Mouse (Mus musculus) 3134 (cell line): ENCODE measurements around the gene Pld2.

ENCODE experiments used
- DNase-seq: peaks from one replicate; pipeline ENCODE4 v3.0.0-alpha.2; 2011; ENCODE audit warnings: low spot score; ENCODE audit not compliant: insufficient read length; ENCODE audit errors: extremely low read depth

The Pld2 gene

DNA sequence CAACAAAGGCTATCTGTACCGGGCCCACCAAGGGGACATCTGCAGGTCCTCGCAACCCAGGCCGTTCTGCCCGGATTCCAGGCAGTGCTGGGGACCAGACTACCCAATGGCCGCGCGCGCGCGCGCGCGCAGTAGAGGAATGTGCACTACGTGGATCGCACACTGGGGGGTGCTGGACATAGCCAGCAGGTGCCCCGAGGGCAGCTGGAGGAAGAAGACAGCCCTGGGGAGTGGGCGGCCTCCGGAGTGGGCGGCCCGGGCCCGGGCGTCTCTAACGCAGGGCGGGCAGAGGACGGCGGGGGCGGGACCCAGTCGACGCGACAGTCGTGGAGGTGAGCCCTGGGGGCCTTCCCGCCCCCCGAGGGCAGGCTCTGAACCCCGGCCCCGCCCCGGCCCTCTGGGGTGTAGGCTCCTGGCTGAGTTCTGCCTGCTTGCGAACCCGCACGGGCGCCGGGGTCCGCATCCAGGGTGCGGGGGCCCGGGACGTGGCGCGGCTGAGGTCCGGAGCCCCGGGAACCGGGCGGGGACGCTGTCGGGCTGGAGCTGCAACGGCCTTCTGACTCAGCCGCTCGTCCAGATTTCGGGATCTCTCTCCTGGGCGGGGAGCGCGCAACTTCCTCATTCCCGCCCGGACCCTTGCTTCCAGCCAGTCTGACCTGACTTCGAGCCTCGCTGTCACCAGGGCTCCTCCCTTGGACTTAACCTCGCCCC, at the start of gene Pld2:
Gene Pld2, plus strand, starts transcription at position 188 of the 711 bp plus-strand sequence.
- peak; percentile 97 for DNase-seq

DNA sequence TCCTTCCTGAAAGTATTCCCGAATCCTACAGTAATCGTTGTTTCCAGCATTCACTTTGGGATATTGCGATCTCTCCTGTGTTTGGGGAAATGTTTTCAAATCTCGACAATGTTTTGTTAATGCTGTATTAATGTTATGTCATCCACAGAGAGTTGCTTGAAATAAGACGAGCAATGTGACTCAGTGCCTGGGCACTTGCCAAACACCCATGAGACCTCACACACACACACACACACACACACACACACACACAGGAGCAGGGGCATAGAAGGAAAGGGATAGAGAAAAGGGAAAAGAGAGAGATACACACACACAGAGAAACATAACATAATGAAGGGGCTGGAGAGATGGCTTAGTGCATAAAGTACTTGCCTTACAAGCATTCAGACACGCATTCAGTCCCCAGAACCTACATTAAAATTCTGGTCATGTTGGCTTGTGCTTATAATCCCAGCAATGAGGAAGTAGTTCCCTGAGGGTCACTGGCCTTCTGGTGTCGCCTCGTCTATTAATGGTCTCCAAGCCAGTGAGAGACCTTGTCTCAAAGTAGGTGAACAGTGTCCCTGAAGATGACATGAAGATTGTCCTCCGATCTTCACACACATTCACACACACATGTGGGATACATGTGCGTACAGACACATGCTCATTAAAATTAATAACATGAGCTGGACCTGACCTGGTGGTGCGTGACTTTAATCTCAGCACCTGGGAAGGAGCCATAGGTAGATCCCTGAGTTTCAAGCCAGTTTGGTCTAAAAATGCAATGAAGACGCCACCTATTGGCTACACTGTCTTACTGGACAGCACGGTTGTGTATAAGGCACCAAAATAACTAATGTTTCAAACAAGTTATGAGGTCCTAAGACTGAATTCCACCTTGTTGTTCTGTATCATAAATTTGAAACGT, 40.0 kb upstream of the Pld2 start:
- DNase-seq, result no peak

GRCm38 (mm10) chr11:70500476-70500812, 39.4 kb upstream of the Pld2 start:
- DNase-seq, result no peak

DNA sequence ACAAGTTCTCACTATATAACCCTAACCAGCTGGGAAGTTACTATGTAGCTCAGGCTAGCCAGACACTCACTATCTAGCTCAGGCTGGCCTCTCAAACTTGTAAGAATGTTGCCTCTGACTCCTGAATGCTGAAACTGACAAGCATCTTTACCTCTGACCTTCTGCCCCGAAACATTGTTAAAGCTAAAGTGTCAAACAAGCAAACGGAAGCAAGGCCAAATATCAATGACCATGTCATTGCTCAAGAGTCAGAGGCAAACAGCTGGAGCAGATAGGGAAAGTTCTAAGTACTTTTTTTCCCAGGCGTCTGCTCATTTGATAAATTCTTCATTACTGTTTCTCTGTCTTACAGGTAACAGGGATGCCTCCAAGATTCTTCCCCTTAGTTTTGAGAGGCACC, 37.8 kb upstream of the Pld2 start:
- no peak for DNase-seq

- DNase-seq, result no peak
These were observed 34.9 kb upstream of the Pld2 start, which contains the start of gene Tm4sf5 for GRCm38 (mm10) chr11:70504970-70505369. Gene Tm4sf5, plus strand, starts transcription at chr11:70505244.

DNA sequence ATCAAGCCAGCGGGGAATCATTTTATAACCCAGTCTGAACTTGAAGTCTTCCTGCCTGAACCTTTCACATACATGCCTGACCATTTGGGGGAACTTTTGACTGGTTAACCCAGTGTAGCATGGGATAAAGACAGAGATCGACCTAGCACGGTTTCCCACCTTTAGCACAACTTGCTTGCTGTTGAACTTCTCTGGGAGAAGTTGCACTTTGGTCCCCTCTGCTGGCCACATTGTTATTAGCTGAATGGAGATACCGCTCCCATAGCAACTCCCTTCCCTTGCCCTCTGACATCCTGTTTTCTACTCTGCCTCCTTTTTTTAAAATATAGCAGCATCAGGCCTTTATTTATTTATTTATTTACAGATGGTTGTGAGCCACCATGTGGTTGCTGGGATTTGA, 33.5 kb upstream of the Pld2 start:
- no peak for DNase-seq

DNA sequence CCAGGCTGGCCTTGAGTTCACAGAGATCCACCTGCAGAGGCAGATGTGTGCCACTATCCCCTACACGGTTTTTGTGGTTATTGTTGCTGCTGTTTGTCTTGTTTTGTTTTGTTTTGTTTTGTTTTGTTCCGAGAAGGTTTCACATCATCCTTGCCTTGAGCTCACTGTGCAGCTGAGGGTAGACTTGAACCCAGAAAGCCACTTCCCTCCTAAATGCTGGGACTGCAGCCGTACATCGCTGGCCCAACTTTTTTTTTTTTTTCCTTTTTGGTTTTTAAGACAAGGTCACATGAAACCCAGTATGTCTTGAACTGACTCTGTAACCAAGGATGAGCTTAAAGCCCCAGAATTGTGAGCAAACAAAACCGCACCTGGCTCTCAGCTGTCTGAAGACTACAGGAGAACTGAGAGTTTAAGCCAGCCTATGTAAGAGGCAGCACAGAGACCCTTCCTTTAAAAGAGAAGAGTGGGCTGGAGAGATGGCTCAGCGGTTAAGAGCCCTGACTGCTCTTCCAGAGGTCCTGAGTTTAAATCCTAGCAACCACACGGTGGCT, 32.8 kb upstream of the Pld2 start:
- DNase-seq, result no peak

DNA sequence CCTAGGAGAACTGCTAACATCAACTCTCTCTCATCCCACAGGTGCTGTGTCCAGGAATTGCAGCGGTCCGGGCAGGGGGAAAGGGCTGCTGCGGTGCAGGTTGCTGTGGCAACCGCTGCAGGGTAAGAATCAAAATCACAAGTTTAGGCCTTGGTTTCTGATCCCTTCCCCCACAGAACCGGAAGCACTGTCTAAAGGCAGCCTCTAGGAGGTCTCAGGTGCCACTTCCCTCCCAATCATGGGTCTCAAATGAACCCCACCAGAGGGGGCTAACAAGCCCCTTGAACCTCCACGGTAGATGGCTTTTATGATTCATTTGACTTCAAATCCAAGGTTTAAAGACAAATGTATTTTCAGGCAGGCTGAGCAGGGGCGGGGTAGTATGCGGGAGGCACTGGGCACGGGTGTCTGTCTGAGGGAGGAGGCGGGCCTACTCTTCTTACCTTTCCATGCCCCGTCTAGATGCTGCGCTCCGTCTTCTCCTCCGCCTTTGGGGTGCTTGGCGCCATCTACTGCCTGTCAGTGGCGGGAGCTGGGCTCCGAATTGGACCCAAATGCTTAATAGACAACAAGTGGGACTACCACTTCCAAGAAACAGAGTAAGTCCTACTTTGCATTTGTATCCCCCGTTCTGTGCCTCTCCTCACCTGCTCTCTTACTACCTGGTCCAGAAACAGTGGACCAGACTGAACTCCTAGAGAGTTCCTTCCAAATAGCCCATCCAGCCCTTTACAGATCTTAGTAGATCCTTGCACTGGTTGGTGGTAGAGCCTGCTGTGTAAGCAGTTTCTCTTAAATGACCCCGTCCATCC, 29.9 kb upstream of the Pld2 start:
- no peak for DNase-seq

- DNase-seq, result no peak
These were observed 28.6 kb upstream of the Pld2 start for GRCm38 (mm10) chr11:70511242-70511641.

GRCm38 (mm10) chr11:70511825-70512224, 28.0 kb upstream of the Pld2 start:
- DNase-seq, result no peak

GRCm38 (mm10) chr11:70512709-70513342, 27.0 kb upstream of the Pld2 start:
- no peak for DNase-seq

- DNase-seq, result peak; percentile 46
These were observed 26.3 kb upstream of the Pld2 start for GRCm38 (mm10) chr11:70513520-70513919.

- no peak for DNase-seq
These were observed 25.6 kb upstream of the Pld2 start, which contains the start of gene Vmo1 for GRCm38 (mm10) chr11:70514288-70514687. Gene Vmo1, minus strand, starts transcription at chr11:70514616.

DNA sequence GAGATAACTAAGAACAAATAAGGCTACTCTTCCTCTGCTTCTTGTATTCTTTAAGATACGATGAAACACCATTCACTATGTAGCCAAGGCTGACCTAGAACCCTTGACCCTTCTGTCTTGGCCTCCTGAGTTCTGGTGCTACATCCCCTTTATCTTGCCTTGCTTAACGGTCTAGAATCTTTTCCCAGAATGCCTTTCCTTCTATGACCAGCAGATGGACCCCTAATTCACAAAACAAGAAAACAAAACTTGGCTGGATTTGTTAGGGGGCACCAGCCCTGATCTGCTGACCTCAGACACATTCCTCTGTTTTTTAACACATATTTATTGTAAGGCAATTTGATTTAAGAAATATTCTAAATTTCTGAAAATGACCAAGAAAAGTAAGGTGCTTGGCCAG, 23.5 kb upstream of the Pld2 start:
- DNase-seq, result no peak

- no peak for DNase-seq
These were observed 21.4 kb upstream of the Pld2 start for GRCm38 (mm10) chr11:70518436-70518835.

GRCm38 (mm10) chr11:70518923-70519322, 20.9 kb upstream of the Pld2 start, which contains the start of gene Gltpd2:
Gene Gltpd2, plus strand, starts transcription at chr11:70519196.
- no peak for DNase-seq

- DNase-seq, result no peak
These were observed 19.6 kb upstream of the Pld2 start for GRCm38 (mm10) chr11:70520178-70520769.

DNA sequence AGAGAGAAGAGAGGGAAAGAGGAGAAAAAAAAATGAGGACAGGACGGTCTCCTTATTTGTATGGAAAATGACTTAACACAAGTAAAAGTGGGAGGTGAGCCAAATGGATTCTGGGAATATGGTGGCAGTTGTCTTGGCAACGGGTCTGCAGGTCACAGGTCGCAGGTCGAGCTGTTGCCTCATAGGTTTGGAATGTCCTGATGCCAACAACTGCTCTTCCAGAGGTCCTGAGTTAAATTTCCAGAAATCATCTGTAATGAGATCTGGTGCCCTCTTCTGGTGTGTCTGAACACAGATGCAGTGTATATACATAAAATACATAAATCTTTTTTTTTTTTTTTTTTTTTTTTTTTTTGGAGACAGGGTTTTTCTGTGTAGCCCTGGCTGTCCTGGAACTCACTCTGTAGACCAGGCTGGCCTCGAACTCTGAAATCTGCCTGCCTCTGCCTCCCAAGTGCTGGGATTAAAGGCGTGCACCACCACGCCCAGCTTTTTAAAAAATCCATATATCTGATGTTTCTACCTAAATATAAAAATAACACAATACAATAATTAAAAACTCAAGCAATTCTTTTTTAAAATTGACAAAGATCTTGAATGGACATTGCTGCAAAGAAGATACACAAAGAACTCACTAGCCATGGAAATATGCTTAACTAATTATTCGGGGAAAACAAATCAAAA, 16.4 kb upstream of the Pld2 start:
- peak; percentile 55 for DNase-seq

DNA sequence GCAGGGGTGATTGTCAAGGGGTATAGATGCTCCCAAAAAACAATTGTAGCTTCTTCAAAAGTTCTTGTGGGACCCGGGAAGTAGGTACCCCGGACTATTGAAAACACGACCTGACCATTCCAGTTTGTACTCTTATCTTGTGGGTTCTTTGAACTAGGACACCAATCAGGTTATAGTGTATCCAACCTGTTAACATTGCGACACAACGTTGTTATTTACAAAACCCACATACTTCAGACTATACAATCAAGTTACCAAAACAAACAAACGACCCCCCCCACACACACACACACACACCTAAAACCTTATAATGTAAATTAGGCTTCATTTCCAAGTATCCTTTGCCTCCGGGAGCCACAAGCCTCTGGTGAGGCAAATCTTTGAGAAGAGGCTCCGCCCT, 15.1 kb upstream of the Pld2 start:
- DNase-seq, result no peak
